Mouse (Mus musculus): ENCODE measurements around the gene Gm8439.

DNA sequence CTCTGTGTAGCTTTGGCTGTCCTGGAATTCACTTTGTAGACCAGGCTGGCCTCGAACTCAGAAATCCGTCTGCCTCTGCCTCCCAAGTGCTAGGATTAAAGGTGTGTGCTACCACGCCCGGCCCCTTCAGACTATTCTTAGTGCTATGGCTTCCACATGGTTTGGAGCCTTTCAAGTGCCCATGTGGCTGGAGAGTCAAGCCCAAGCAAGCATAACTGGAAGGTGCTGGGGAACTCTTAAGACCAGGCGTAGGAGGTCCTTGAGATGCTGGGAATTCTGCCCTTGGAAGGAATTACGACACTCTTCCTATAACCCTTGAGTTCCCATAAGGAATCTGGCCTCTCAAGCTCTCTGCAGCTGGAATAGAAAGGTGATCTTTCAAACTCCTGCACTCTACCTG, 32.0 kb upstream of the Gm8439 start:
- TF ChIP-seq CTCF (conservative IDR thresholded peaks at IDR 0.05; ENCODE audit: low read length), result no peak
- no peak for TF ChIP-seq NANOG (IDR thresholded peaks at IDR 0.05; ENCODE audit: borderline replicate concordance, low read length)
- TF ChIP-seq POU5F1 (IDR thresholded peaks at IDR 0.05; ENCODE audit: borderline replicate concordance, low read length), result no peak

All from E14TG2a.4 (cell line).